Mouse (Mus musculus) intestine, embryonic 15.5 days (tissue): ENCODE results near the gene Atp6v1c2. TPM values are rescaled to one million over a fixed set of nuclear protein-coding genes. Genes with fewer than 3 reads are reported as not detected.

ENCODE experiments used
- ATAC-seq: fragments of 200-750 bp; cut with Nextera tagmentation; 2 replicates; pipeline ENCODE4 v1.8.0; 2017; ENCODE audit warnings: moderate TSS enrichment, moderate library complexity
- H3K27ac ChIP-seq: fragments of 300-500 bp; sonication (generic); 2 replicates; pipeline ENCODE4 v1.5.1; 2015; ENCODE audit warnings: mild to moderate bottlenecking, inconsistent platforms
- H3K27me3 ChIP-seq: fragments of 300-500 bp; sonication (generic); replicated peaks from 2 replicates; pipeline ENCODE4 v1.6.1; 2015; ENCODE audit warnings: inconsistent platforms
- H3K36me3 ChIP-seq: fragments of 300-500 bp; sonication (generic); 2 replicates; pipeline ENCODE4 v1.6.1; 2015; ENCODE audit warnings: inconsistent platforms
- H3K4me1 ChIP-seq: fragments of 300-500 bp; sonication (generic); replicated peaks from 2 replicates; pipeline ENCODE4 v1.6.1; 2015; ENCODE audit warnings: inconsistent platforms
- H3K4me2 ChIP-seq: fragments of 300-500 bp; sonication (generic); replicated peaks from 2 replicates; pipeline ENCODE4 v1.6.1; 2015; ENCODE audit warnings: mild to moderate bottlenecking, inconsistent platforms
- H3K4me3 ChIP-seq: fragments of 300-500 bp; sonication (generic); replicated peaks from 2 replicates; pipeline ENCODE4 v1.5.1; 2015; ENCODE audit warnings: inconsistent platforms
- H3K9ac ChIP-seq: fragments of 300-500 bp; sonication (generic); 2 replicates; pipeline ENCODE4 v1.6.1; 2015; ENCODE audit warnings: inconsistent platforms
- H3K9me3 ChIP-seq: fragments of 300-500 bp; sonication (generic); 2 replicates; pipeline ENCODE4 v1.6.1; 2016; ENCODE audit warnings: inconsistent platforms
- WGBS: fragments of 180-500 bp; shearing (Covaris S2); methylation state at CpG from one replicate; pipeline ENCODE4 v1.1.7; 2015; 5-methylcytosine and 5-hydroxymethylcytosine counted together
- polyA plus RNA-seq: library from polyadenylated mRNA; unstranded; fragments of >200 nt; fragmentation: Nextera tagmentation; extraction: Ambion mirVana; gene quantifications from 2 replicates; pipeline ENCODE4 v1.2.1, GENCODE M21; 2015

The Atp6v1c2 gene
- 0.11 TPM in 1 of 2 replicates, not detected in the other for polyA plus RNA-seq

DNA sequence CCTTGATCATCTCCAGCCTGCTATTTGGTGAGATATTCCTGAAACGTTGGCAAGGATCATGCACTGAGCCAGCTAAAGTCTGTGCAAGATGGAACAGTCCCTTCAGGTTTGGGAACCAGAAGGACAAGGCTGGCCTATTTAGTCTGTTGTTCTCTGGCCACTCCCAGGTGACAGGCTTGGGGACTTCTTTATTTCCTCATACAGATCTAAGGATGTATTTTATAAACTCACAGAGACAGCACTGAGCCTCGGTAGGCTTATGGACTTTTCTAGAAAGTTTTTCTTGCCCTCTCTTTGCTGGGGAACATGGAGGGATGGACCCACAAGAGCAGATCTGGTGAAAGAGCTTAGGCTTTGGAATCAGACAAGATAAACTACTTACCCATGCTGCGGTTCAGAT lies at the start of gene Atp6v1c2:
TSS of gene Atp6v1c2 (minus strand) at position 101 of the 400 bp plus-strand sequence.
- H3K36me3 ChIP-seq, result no peaks in the 10 kb centered on the region
- no peak for ATAC-seq
- no peaks in the 10 kb centered on the region for H3K9me3 ChIP-seq
- peaks cover 13% of the 10 kb centered on the region for H3K27me3 ChIP-seq
- H3K4me1 ChIP-seq, result peaks cover 3% of the 10 kb centered on the region; the same call in 1 of the 2 replicates
- H3K4me2 ChIP-seq, result no peak within 1 kb of the TSS
- H3K27ac ChIP-seq, result no peak within 1 kb of the TSS
- H3K4me3 ChIP-seq, result no peak within 1 kb of the TSS
- 72% methylated on average over 3 of the region's 3 CpGs for WGBS
- no peak within 1 kb of the TSS; the same call in 1 of the 2 replicates for H3K9ac ChIP-seq

- no peak overlapping the region for H3K9ac ChIP-seq
- no peaks in the 10 kb centered on the region for H3K27me3 ChIP-seq
- no peak overlapping the region for H3K4me2 ChIP-seq
- 93% methylated on average over 6 of the region's 6 CpGs for WGBS
- H3K4me1 ChIP-seq, result no peaks in the 10 kb centered on the region
- ATAC-seq, result no peak
- peaks cover 25% of the 10 kb centered on the region for H3K36me3 ChIP-seq
- no peak overlapping the region for H3K27ac ChIP-seq
- no peaks in the 10 kb centered on the region for H3K9me3 ChIP-seq
- H3K4me3 ChIP-seq, result no peak overlapping the region
Measured at GRCm38 (mm10) chr12:17376521-17376920, 47.4 kb upstream of the Atp6v1c2 start.

GRCm38 (mm10) chr12:17375243-17375642 lies 46.1 kb upstream of the Atp6v1c2 start:
- Histone ChIP-seq H3K27me3 (no peaks in the 10 kb centered on the region), H3K27ac (no peak overlapping the region), H3K4me1 (no peaks in the 10 kb centered on the region), H3K9me3 (no peaks in the 10 kb centered on the region), H3K4me3 (no peak overlapping the region), H3K9ac (no peak overlapping the region), H3K4me2 (no peak overlapping the region), H3K36me3 (peaks cover 25% of the 10 kb centered on the region)
- 90% methylated on average over 4 of the region's 4 CpGs for WGBS
- ATAC-seq, result no peak

- H3K9ac ChIP-seq, result no peak overlapping the region
- WGBS, result 99% methylated on average over 5 of the region's 5 CpGs
- H3K27me3 ChIP-seq, result no peaks in the 10 kb centered on the region
- H3K36me3 ChIP-seq, result peaks cover 26% of the 10 kb centered on the region
- ATAC-seq, result no peak
- H3K4me1 ChIP-seq, result no peaks in the 10 kb centered on the region
- H3K27ac ChIP-seq, result no peak overlapping the region
- H3K9me3 ChIP-seq, result no peaks in the 10 kb centered on the region
- H3K4me3 ChIP-seq, result no peak overlapping the region
- no peak overlapping the region for H3K4me2 ChIP-seq
Measured at GRCm38 (mm10) chr12:17373470-17373975, 44.4 kb upstream of the Atp6v1c2 start.

GRCm38 (mm10) chr12:17372696-17373095 lies 43.5 kb upstream of the Atp6v1c2 start:
- WGBS, result 79% methylated on average over 3 of the region's 3 CpGs
- H3K4me1 ChIP-seq, result no peaks in the 10 kb centered on the region
- H3K27ac ChIP-seq, result no peak overlapping the region
- no peaks in the 10 kb centered on the region for H3K9me3 ChIP-seq
- H3K4me2 ChIP-seq, result no peak overlapping the region
- no peak for ATAC-seq
- H3K27me3 ChIP-seq, result no peaks in the 10 kb centered on the region
- no peak overlapping the region for H3K4me3 ChIP-seq
- no peak overlapping the region for H3K9ac ChIP-seq
- H3K36me3 ChIP-seq, result peaks cover 24% of the 10 kb centered on the region

- Histone ChIP-seq H3K36me3 (peaks cover 24% of the 10 kb centered on the region), H3K4me2 (no peak overlapping the region), H3K27me3 (no peaks in the 10 kb centered on the region), H3K4me1 (no peaks in the 10 kb centered on the region), H3K4me3 (no peak overlapping the region), H3K27ac (no peak overlapping the region), H3K9me3 (no peaks in the 10 kb centered on the region), H3K9ac (no peak overlapping the region)
- 84% methylated on average over 8 of the region's 8 CpGs for WGBS
- no peak for ATAC-seq
Measured at GRCm38 (mm10) chr12:17371589-17372235, 42.6 kb upstream of the Atp6v1c2 start.

DNA sequence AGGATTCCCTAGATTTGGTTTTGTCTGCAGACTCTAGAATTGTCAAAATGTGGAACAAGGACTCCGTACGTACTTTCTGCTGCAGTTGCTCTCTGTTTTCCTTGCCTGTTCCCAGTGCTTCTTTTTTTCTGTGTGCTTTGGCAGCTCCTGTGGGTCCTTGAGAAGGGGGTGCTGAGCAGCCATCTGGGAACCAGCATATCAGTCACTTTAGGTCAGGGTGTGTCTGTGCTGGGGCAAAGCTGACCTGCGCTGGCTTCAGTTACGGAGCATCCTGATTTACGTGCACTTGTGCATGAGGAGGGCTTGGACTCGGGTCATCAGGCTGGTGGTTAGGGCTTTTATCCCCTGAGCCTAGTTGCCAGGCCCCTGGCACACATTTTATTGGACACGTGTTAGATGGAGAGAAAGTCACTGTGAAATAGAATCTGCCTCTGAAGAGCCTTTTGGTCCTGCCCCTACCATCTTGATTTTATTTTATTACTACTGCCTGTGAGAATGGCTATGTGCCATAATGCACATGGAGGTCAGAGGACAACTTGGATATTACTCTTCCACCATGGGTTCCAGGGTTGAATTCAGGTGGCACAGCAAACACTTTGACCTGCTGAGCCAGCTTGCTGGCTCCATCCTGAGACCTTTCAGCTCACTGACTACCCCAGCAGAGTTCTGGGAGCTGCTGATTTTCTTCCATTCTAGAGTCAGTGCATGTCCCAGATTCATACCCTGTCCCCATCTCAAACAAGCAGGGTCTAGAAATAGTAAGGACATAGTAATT lies 40.6 kb upstream of the Atp6v1c2 start:
- Histone ChIP-seq H3K36me3 (peaks cover 24% of the 10 kb centered on the region), H3K4me3 (no peak overlapping the region), H3K4me1 (no peaks in the 10 kb centered on the region), H3K27me3 (no peaks in the 10 kb centered on the region), H3K27ac (no peak overlapping the region), H3K4me2 (no peak overlapping the region), H3K9ac (no peak overlapping the region), H3K9me3 (no peaks in the 10 kb centered on the region)
- 93% methylated on average over 7 of the region's 7 CpGs for WGBS
- no peak for ATAC-seq

GRCm38 (mm10) chr12:17369111-17369510 lies 40.0 kb upstream of the Atp6v1c2 start:
- ATAC-seq, result no peak
- peaks cover 18% of the 10 kb centered on the region for H3K36me3 ChIP-seq
- no peak overlapping the region for H3K4me2 ChIP-seq
- WGBS, result 99% methylated on average over 3 of the region's 3 CpGs
- H3K9me3 ChIP-seq, result no peaks in the 10 kb centered on the region
- no peak overlapping the region for H3K27ac ChIP-seq
- no peaks in the 10 kb centered on the region for H3K4me1 ChIP-seq
- H3K27me3 ChIP-seq, result no peaks in the 10 kb centered on the region
- H3K9ac ChIP-seq, result no peak overlapping the region
- H3K4me3 ChIP-seq, result no peak overlapping the region

- H3K9ac ChIP-seq, result no peak overlapping the region
- no peaks in the 10 kb centered on the region for H3K4me1 ChIP-seq
- H3K27ac ChIP-seq, result no peak overlapping the region
- peaks cover 21% of the 10 kb centered on the region for H3K36me3 ChIP-seq
- H3K9me3 ChIP-seq, result no peaks in the 10 kb centered on the region
- H3K4me2 ChIP-seq, result no peak overlapping the region
- H3K27me3 ChIP-seq, result no peaks in the 10 kb centered on the region
- WGBS, result 59% methylated on average over 5 of the region's 5 CpGs
- peak; percentile 80 for ATAC-seq
- no peak overlapping the region for H3K4me3 ChIP-seq
Measured at GRCm38 (mm10) chr12:17366981-17367380, 37.8 kb upstream of the Atp6v1c2 start.

GRCm38 (mm10) chr12:17362316-17362715 lies 33.2 kb upstream of the Atp6v1c2 start:
- no peak overlapping the region for H3K4me3 ChIP-seq
- ATAC-seq, result no peak
- H3K9ac ChIP-seq, result no peak overlapping the region
- H3K9me3 ChIP-seq, result no peaks in the 10 kb centered on the region
- peaks cover 16% of the 10 kb centered on the region for H3K36me3 ChIP-seq
- H3K27me3 ChIP-seq, result no peaks in the 10 kb centered on the region
- H3K27ac ChIP-seq, result no peak overlapping the region
- no peak overlapping the region for H3K4me2 ChIP-seq
- H3K4me1 ChIP-seq, result no peaks in the 10 kb centered on the region
- WGBS, result 92% methylated on average over 5 of the region's 5 CpGs

- Histone ChIP-seq H3K4me2 (no peak overlapping the region), H3K27ac (no peak overlapping the region), H3K36me3 (peaks cover 18% of the 10 kb centered on the region), H3K4me1 (no peaks in the 10 kb centered on the region), H3K9me3 (no peaks in the 10 kb centered on the region), H3K4me3 (no peak overlapping the region), H3K27me3 (no peaks in the 10 kb centered on the region), H3K9ac (no peak overlapping the region)
- ATAC-seq, result no peak
- WGBS, result 69% methylated on average over 4 of the region's 4 CpGs
Measured at GRCm38 (mm10) chr12:17360650-17361049, 31.5 kb upstream of the Atp6v1c2 start.

GRCm38 (mm10) chr12:17360104-17360503 lies 30.9 kb upstream of the Atp6v1c2 start:
- Histone ChIP-seq H3K4me1 (no peaks in the 10 kb centered on the region), H3K9ac (no peak overlapping the region), H3K9me3 (no peaks in the 10 kb centered on the region), H3K4me2 (no peak overlapping the region), H3K27ac (no peak overlapping the region), H3K27me3 (no peaks in the 10 kb centered on the region), H3K4me3 (no peak overlapping the region), H3K36me3 (peaks cover 23% of the 10 kb centered on the region)
- no peak for ATAC-seq
- WGBS, result 58% methylated on average over 9 of the region's 9 CpGs
